Mouse (Mus musculus) left cerebral cortex, postnatal 25 days (tissue): ENCODE results near the gene Cphx2. TPM values are rescaled to one million over a fixed set of nuclear protein-coding genes. Genes with fewer than 3 reads are reported as not detected.
"Not testable (repeated sequence)": the region's sequence is repeated elsewhere in the genome, so short reads cannot be mapped to it uniquely, and the experiment has no call there.

ENCODE experiments used
- DNase-seq, 2 experiments: peaks; one replicate each; pipeline ENCODE4 v3.0.0; 2022; ENCODE audit warnings: low spot score in 2 of 2, mixed read lengths in 1 of 2
- intact Hi-C: fragments of 180-260 bp; cut with DNase I; formaldehyde crosslinking; loops from one replicate; pipeline ENCODE4 v1.15.1; 2025
- total RNA-seq, 2 experiments: library from RNA; stranded (reverse); gene quantifications; 2 replicates each; pipeline ENCODE4 v1.2.3; 2021

Gene Cphx2
- not detected for total RNA-seq

DNA sequence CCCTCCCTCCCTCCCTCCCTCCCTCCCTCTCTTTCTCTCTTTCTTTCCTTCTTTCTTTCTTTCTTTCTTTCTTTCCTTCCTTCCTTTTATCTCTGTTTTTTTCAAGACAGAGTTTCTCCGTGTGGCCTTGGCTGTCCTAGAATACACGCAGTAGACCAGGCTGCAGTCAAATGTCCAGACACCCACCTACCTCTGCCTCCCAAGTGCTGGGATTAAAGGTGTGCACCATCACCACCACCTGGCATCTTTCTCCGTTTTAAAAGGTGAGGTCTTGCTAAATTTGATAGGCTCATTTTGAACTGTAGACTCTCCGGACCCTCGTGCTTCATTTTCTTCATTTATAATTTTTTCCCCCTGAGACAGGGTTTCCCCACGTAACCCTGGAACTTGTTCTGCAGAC, at the start of gene Cphx2:
Gene Cphx2, plus strand, starts transcription at position 301 of the 400 bp plus-strand sequence.
- intact Hi-C loops, DNase-seq: not testable (repeated sequence)

DNA sequence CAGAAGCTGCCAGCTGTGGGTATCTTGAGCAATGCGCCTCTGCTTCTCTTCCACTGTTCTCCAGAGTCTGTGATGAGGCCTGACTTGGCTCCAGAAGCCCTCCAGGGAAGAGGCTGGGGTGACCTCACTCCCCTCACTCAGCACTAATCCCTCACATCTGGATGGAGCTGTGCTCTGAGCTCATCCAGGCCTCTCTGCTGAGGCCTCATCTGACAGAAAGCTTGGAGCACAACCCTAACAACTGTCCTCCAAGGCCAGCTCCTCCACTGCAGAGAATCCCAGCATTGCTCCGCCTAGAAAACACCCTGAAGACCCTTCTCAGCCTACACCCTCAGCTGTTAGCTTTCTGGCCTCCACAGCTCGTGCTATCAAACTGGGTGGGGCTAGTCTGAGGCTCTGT, 47.0 kb upstream of the Cphx2 start:
- DNase-seq, intact Hi-C loops: not testable (repeated sequence)

GRCm38 (mm10) chr14:26035439-26035838, 45.9 kb upstream of the Cphx2 start:
- intact Hi-C loops, DNase-seq: not testable (repeated sequence)

GRCm38 (mm10) chr14:26042611-26043010, 38.7 kb upstream of the Cphx2 start, which contains the start of gene Gm9780:
Gene Gm9780 (minus strand): TSS chr14:26042711.
- intact Hi-C loops, DNase-seq: not testable (repeated sequence)

- intact Hi-C loops, DNase-seq: not testable (repeated sequence)
Measured at GRCm38 (mm10) chr14:26045007-26045406, 36.3 kb upstream of the Cphx2 start.

DNA sequence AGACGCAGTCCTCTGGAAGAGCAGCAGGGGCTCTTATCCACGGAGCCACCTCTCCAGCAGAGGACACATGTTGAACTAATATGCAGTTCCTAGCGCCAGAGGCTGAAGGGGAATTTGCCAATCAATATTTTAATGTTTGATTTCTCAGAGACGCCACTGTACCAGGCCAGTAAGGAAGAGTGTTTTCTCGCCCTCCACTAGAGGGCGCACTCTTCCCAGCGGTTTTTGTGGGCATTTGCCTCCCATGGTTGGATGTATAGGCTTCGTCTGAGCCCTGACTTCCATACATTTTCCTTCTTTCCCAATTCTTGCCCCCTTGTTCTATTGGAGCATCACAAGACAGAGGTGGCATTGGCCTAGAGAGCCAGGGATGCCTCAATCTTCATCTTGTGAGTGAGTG, 34.3 kb upstream of the Cphx2 start:
- DNase-seq, intact Hi-C loops: not testable (repeated sequence)

DNA sequence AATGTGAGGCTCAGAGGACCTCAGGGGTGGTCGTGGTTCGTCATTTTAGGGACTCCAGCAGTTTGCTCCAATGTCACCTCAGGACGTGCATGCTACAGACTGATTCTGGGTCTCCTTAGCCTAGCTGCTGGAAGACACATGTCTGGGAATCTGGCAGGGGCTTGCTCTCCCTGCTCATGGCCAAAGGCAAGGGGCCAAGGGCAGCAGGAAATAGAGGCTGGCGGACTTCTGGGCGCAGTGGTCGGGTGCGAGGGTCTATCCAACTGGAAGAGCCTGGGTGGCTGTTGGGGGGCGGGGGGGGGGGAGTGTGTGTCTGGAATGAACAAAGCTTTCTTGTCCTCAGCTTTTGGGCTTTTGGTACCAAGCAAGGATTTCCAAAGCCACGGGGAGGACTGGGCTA, 32.5 kb upstream of the Cphx2 start:
- intact Hi-C loops, DNase-seq: not testable (repeated sequence)

- intact Hi-C loops, DNase-seq: not testable (repeated sequence)
Measured at GRCm38 (mm10) chr14:26058184-26058583, 23.1 kb upstream of the Cphx2 start.

- DNase-seq, intact Hi-C loops: not testable (repeated sequence)
Measured at GRCm38 (mm10) chr14:26059362-26059761, 22.0 kb upstream of the Cphx2 start.

DNA sequence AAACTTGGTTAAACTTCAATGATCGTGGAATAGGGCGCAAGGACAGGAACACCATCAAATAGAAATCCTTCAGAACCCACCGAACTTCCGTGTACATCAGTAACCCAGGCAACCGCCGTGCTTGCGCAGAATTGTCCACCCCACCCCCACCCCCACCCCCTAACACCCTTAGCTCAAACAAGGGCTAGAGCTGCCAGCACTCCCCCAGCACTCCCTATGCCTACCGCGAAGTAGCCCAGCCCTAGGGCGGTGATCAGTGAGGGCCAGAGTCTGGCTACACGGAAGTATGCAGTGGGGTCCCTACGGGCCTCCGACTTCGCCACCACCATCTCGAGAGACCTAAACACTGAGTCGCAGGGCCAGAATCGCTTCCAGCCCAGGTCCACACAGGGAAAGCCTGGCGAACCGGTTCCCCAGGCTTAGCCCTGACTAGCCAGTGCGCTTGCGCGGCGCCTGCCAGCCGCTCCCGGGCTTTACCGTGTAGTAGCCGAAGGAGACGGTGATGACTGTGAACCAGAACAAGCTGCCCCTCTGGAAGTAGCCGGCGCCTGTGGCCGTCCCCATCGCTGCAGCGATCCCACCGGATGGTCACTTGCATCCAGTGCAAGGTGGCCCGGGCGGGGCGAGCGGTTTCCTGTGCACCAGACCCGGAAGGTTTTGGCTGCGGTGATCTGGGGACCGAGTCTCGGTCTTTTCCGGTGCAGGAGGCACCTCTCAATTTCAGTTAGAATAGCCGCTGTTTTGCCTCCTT, 14.6 kb upstream of the Cphx2 start:
- DNase-seq, intact Hi-C loops: not testable (repeated sequence)

DNA sequence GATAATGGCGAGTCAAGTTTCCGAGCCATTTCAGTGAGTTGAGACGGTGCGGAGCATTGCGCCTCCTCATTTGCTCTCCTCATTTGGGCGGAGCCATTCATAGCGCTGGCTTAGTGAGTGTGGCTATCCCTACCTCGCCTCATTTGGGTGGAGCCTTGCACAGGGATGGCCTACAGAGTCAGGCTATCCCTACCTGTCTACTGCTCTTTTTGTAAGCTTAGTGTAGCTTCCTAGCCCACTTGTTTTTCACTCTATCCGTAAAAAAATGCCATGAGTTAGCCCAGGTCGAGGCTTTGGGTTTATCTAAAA, 14.0 kb upstream of the Cphx2 start, which contains the start of gene Tmem254c:
Gene Tmem254c, minus strand, starts transcription at position 31 of the 309 bp plus-strand sequence.
- intact Hi-C loops, DNase-seq: not testable (repeated sequence)

GRCm38 (mm10) chr14:26076620-26077390, 4.5 kb upstream of the Cphx2 start:
- intact Hi-C loops, DNase-seq: not testable (repeated sequence)

DNA sequence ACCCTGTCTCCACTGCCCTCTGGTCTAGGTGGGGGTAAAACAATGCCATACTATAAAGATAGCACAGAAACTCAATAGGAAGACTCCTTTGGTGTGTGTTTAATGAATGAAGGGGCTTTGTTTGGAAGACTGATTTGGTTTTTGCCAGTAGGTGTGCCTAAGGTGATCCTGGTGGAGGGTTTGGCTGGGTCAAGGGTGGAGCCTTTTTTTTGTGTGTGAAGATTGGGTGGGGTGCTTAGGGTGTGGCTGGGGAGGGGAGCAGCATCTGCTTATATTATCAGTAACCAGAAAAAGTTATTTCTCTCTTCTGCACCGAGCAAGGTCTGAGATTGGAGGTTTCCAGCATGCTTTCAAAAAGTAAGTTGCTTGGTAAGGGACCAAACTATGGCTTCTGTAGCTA, 681 bp downstream of the Cphx2 start, which contains the start of gene Cphx3:
Gene Cphx3, plus strand, starts transcription at position 301 of the 400 bp plus-strand sequence.
- intact Hi-C loops, DNase-seq: not testable (repeated sequence)

GRCm38 (mm10) chr14:26097622-26098021, 16.3 kb downstream of the Cphx2 start:
- intact Hi-C loops, DNase-seq: not testable (repeated sequence)

DNA sequence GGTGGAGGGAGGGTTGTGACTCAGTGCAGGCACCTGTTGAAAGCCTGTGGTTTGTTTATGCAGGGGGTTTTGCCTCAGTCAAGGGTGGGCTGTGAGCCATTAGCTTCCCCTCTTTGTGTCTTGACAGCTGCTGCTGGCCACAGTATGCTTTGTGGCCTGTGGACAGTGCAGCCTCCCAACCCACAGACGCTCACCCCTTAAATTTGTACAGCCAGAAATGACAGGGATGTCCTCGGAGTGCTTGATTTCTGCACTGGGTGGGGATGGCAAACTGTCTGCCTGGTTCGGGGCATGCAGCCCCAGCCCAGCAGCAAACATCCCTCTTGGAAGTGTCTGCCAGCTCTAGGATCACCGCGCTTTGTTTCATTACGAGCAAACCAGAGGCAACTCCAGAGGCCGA, 36.8 kb downstream of the Cphx2 start, which contains the start of gene Duxbl2:
Gene Duxbl2, plus strand, starts transcription at position 200 of the 400 bp plus-strand sequence.
- DNase-seq, intact Hi-C loops: not testable (repeated sequence)

- DNase-seq, intact Hi-C loops: not testable (repeated sequence)
Measured at GRCm38 (mm10) chr14:26118550-26119000, 37.3 kb downstream of the Cphx2 start.

DNA sequence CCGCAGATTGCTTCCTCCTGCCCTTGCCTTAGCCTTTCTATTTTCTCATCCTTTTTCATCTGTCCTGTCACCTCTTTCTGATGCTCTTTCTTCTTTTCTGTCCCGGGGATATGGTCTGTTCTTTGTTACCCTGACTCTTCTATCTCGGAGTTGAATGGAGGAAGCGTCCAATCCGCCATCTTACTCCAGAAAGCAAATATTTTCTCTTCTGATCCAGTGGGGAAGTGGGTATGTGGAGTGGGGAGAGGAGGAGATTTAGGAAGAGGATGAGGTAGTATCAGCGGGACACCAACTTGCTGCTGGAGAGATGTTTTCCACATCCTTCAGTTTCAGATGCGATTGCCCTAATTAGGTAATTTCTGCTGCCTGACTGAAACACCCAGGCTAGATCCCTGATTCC, 37.8 kb downstream of the Cphx2 start:
- DNase-seq, result not testable (repeated sequence)

More for the DNA sequence above, 37.8 kb downstream of the Cphx2 start:
- intact Hi-C loops, result not testable (repeated sequence)
